In genomic region chr1:71505898-71506297, GRCm38 (mm10) we compare ENCODE assay signal across 10 mouse cellular contexts. TPM values are rescaled to one million over a fixed set of nuclear protein-coding genes. Genes with fewer than 3 reads are reported as not detected.
A peak's percentile ranks its signal among the peaks of the same experiment; 100 is the strongest.
DNase-seq lines count a peak whose midpoint lies in the region; ATAC-seq and TF ChIP-seq lines count a peak whose summit lies in the region.
"Had no signal": no experiment of that assay in that cellular context is flagged by ENCODE, and none has a peak within 500 bp of the region (broad histone marks: within the 10 kb centered on the region; RNA-seq: fewer than 3 reads in every experiment).

No protein-coding gene starts in this region.

- TF ChIP-seq RAD21 in CH12.LX (IDR thresholded peaks at IDR 0.05; ENCODE audit: low read depth, low read length): peak; percentile 48

- no peaks in the 10 kb centered on the region for H3K79me2 ChIP-seq in CH12.LX (replicated peaks; ENCODE audit: control insufficient read depth, extremely low read depth, insufficient read depth, poor library complexity, severe bottlenecking)

- dilution Hi-C loops in CH12.LX (cut with MboI; ENCODE audit: extremely low pct_ligation_motif_present, extremely low pct_unique_long_range_greater_than_20kb, low sequenced_read_pairs): no loop called here

- no peak for TF ChIP-seq POLR2A in CH12.LX (IDR thresholded peaks at IDR 0.05; ENCODE audit: low read depth, low read length)

- peak overlapping the region; percentile 95 for H3K4me2 ChIP-seq in CH12.LX (ENCODE audit: insufficient read depth, low read depth, poor library complexity, severe bottlenecking)
- H3K4me2 ChIP-seq in kidney, postnatal 0 days (ENCODE audit: low read length): no peak overlapping the region
- H3K4me2 ChIP-seq in stomach, embryonic 16.5 days (ENCODE audit: low read depth, low read length): 0 out of 2 replicates have a peak overlapping the region, but pooled peaks have one; percentile 21
- H3K4me2 ChIP-seq: embryonic facial prominence, embryonic 12.5 days; limb, embryonic 12.5 days had no signal

- TF ChIP-seq EP300 in CH12.LX (IDR thresholded peaks at IDR 0.05; ENCODE audit: low read length): no peak

- peaks cover 0 to 6% of the 10 kb centered on the region in 2 experiments; a peak in 2 of 4 replicates for H3K4me1 ChIP-seq in CH12.LX (ENCODE audit: control insufficient read depth in 1 of 2, insufficient read depth in 2 of 2)
- H3K4me1 ChIP-seq in kidney, postnatal 0 days (replicated peaks; ENCODE audit: insufficient read depth, low read length): no peaks in the 10 kb centered on the region
- 0 out of 2 replicates have a peak, but pooled peaks cover 3% of the 10 kb centered on the region for H3K4me1 ChIP-seq in stomach, embryonic 16.5 days (ENCODE audit: control insufficient read depth, insufficient read depth, low read length)

- DNase-seq in kidney, adult 9 months: peak; percentile 35
- no peak for DNase-seq in kidney, adult 11 months
- DNase-seq in CH12.LX (ENCODE audit: extremely low read depth): peak; percentile 52
- peak; percentile 48 for DNase-seq in brain, adult 2 months (ENCODE audit: low read depth, low spot score)
- DNase-seq in kidney, postnatal 0 days (ENCODE audit: low spot score): peak; percentile 80
- DNase-seq in heart, postnatal 25 days (ENCODE audit: low spot score): no peak
- DNase-seq in adrenal gland, adult 8-10 months: no peak

- H3K4me3 ChIP-seq in CH12.LX (replicated peaks in 1 of 3; ENCODE audit: low read depth in 2 of 3, low read length in 2 of 3, poor library complexity in 1 of 3): peak overlapping the region in 1 of 3 experiments; percentile 31
- no peak overlapping the region for H3K4me3 ChIP-seq in kidney, postnatal 0 days (replicated peaks; ENCODE audit: low read depth, low read length)
- H3K4me3 ChIP-seq in stomach, embryonic 16.5 days (replicated peaks; ENCODE audit: low read length): no peak overlapping the region
- H3K4me3 ChIP-seq: embryonic facial prominence, embryonic 12.5 days; limb, embryonic 12.5 days had no signal

- no peak for ATAC-seq in kidney, postnatal 0 days (replicated peaks; ENCODE audit: low FRiP score, low read depth)
- ATAC-seq in stomach, embryonic 16.5 days (ENCODE audit: insufficient read depth, low FRiP score): no peak

- H3K27ac ChIP-seq in CH12.LX (ENCODE audit: insufficient read depth, low read depth): no peak overlapping the region
- no peak overlapping the region for H3K27ac ChIP-seq in kidney, postnatal 0 days
- H3K27ac ChIP-seq in stomach, embryonic 16.5 days (ENCODE audit: low read length): no peak overlapping the region
- H3K27ac ChIP-seq: embryonic facial prominence, embryonic 12.5 days; limb, embryonic 12.5 days had no signal

- intact Hi-C loops in heart, postnatal 25 days (cut with DNase I): loop anchor here (2.0 kb wide), 3 partner anchors 217 to 1715 kb away; no protein-coding TSS in a partner anchor

- peak; percentile 49 to 65 for TF ChIP-seq CTCF in CH12.LX (conservative IDR thresholded peaks at IDR 0.05 in 1 of 2, IDR thresholded peaks at IDR 0.05 in 1 of 2; ENCODE audit: low read depth in 2 of 2, low read length in 2 of 2)
- peak; percentile 74 for TF ChIP-seq CTCF in kidney, postnatal 0 days (IDR thresholded peaks at IDR 0.05; ENCODE audit: low read depth)

- no peaks in the 10 kb centered on the region for H3K27me3 ChIP-seq in CH12.LX (replicated peaks)
- H3K27me3 ChIP-seq in kidney, postnatal 0 days (ENCODE audit: insufficient read depth, low read length): no peaks in the 10 kb centered on the region
- no peaks in the 10 kb centered on the region for H3K27me3 ChIP-seq in stomach, embryonic 16.5 days (ENCODE audit: control insufficient read depth, insufficient read depth, low read length)
- H3K27me3 ChIP-seq: embryonic facial prominence, embryonic 12.5 days had no signal

- no peaks in the 10 kb centered on the region for H3K36me3 ChIP-seq in CH12.LX (replicated peaks in 1 of 2; ENCODE audit: control insufficient read depth in 1 of 2, insufficient read depth in 1 of 2, low read length in 1 of 2)
- no peaks in the 10 kb centered on the region for H3K36me3 ChIP-seq in kidney, postnatal 0 days (ENCODE audit: insufficient read depth, low read length)
- no peaks in the 10 kb centered on the region for H3K36me3 ChIP-seq in stomach, embryonic 16.5 days (ENCODE audit: control insufficient read depth, insufficient read depth, low read length)
- H3K36me3 ChIP-seq: embryonic facial prominence, embryonic 12.5 days; limb, embryonic 12.5 days had no signal

- whole genome bisulfite sequencing in kidney, postnatal 0 days: 5% methylated on average over 5 of the region's 5 CpGs
- WGBS in stomach, embryonic 16.5 days: 5% methylated on average over 5 of the region's 5 CpGs

- no peaks in the 10 kb centered on the region for H3K9me3 ChIP-seq in CH12.LX (replicated peaks; ENCODE audit: low read length)
- H3K9me3 ChIP-seq in kidney, postnatal 0 days (replicated peaks; ENCODE audit: low read length): no peaks in the 10 kb centered on the region
- H3K9me3 ChIP-seq in stomach, embryonic 16.5 days (replicated peaks; ENCODE audit: control insufficient read depth, low read length): no peaks in the 10 kb centered on the region
- H3K9me3 ChIP-seq: embryonic facial prominence, embryonic 12.5 days; limb, embryonic 12.5 days had no signal

- in situ Hi-C loops in CH12.LX (cut with MboI; ENCODE audit: low pct_ligation_motif_present, low pct_unique_long_range_greater_than_20kb, low sequenced_read_pairs): loop anchor here (25.0 kb wide), 1 partner anchor 219 kb away; no protein-coding TSS in a partner anchor

- H3K9ac ChIP-seq in CH12.LX (ENCODE audit: insufficient read depth, low read depth): no peak overlapping the region
- H3K9ac ChIP-seq in kidney, postnatal 0 days (ENCODE audit: low read depth, low read length): no peak overlapping the region
- no peak overlapping the region for H3K9ac ChIP-seq in stomach, embryonic 16.5 days (ENCODE audit: low read length)
- H3K9ac ChIP-seq: embryonic facial prominence, embryonic 12.5 days; limb, embryonic 12.5 days had no signal

TF ChIP-seq in CH12.LX, 34 proteins besides CTCF, POLR2A, EP300 and RAD21:
- TF ChIP-seq MEF2A (IDR thresholded peaks at IDR 0.05; ENCODE audit: borderline replicate concordance, low read depth, low read length) (no peak), ZNF384 (IDR thresholded peaks at IDR 0.05; ENCODE audit: low read depth, low read length) (no peak), BHLHE40 (IDR thresholded peaks at IDR 0.05; ENCODE audit: low read depth, low read length) (no peak), MAFK (IDR thresholded peaks at IDR 0.05; ENCODE audit: insufficient replicate concordance, low read length) (no peak), GABPA (IDR thresholded peaks at IDR 0.05; ENCODE audit: insufficient replicate concordance, low read depth, low read length) (no peak), MXI1 (IDR thresholded peaks at IDR 0.05; ENCODE audit: low read depth, low read length) (no peak), NELFE (IDR thresholded peaks at IDR 0.05; ENCODE audit: low read depth, low read length) (no peak), SMC3 (IDR thresholded peaks at IDR 0.05; ENCODE audit: low read depth, low read length) (peak; percentile 38), ZMIZ1 (IDR thresholded peaks at IDR 0.05; ENCODE audit: low read depth, low read length) (no peak)

RNA-seq across cellular contexts. Expression of gene Atic, which starts 51.1 kb away (rescaled TPM):
- total RNA-seq in CH12.LX (2012; rRNA removed): 123 and 179 TPM in 2 replicates
- total RNA-seq in CH12.LX (2014; rRNA removed): 185 and 187 TPM in 2 replicates
- polyA plus RNA-seq in CH12.LX (2012; ENCODE audit: insufficient read length, low read depth): 220 and 223 TPM in 2 replicates
- polyA plus RNA-seq in kidney, postnatal 0 days (2015; fragmentation: Nextera tagmentation; extraction: Ambion mirVana): 45.5 and 49.4 TPM in 2 replicates
- 48.8 and 49.8 TPM in 2 replicates for polyA plus RNA-seq in stomach, embryonic 16.5 days (2015; fragmentation: Nextera tagmentation; extraction: Ambion mirVana)
- total RNA-seq in heart, postnatal 25 days (2021): 10 to 100 TPM; 18.4 to 21.2 TPM
- 10 to 100 TPM; 65.3 to 66.7 (median 66.3) TPM for total RNA-seq in adrenal gland, adult 8-10 months (2022)

Comparison
In these comparisons a context has a peak if more than half of its experiments do, and no peak if none do; other contexts are left out.
1. DNase-seq: peak in kidney, adult 9 months (single experiment), CH12.LX (single experiment), brain, adult 2 months (single experiment) and kidney, postnatal 0 days (single experiment); none in kidney, adult 11 months (single experiment), heart, postnatal 25 days (single experiment) and adrenal gland, adult 8-10 months (single experiment).